Mouse (Mus musculus) heart, embryonic 15.5 days (tissue): ENCODE measurements around the gene Clptm1. TPM values are rescaled to one million over a fixed set of nuclear protein-coding genes. Genes with fewer than 3 reads are reported as not detected.

ENCODE experiments used
- ATAC-seq: fragments of 200-750 bp; cut with Nextera tagmentation; replicated peaks from 2 replicates; pipeline ENCODE4 v1.8.0; 2017; ENCODE audit warnings: low read depth, moderate TSS enrichment; ENCODE audit not compliant: insufficient number of reproducible peaks, insufficient read depth, low FRiP score
- H3K27ac ChIP-seq: fragments of 300-500 bp; sonication (generic); 2 replicates; pipeline ENCODE4 v1.5.1; 2015; ENCODE audit warnings: mild to moderate bottlenecking, inconsistent platforms
- H3K27me3 ChIP-seq: fragments of 300-500 bp; sonication (generic); 2 replicates; pipeline ENCODE4 v1.6.1; 2015; ENCODE audit warnings: inconsistent platforms
- H3K36me3 ChIP-seq: fragments of 300-500 bp; sonication (generic); 2 replicates; pipeline ENCODE4 v1.6.1; 2015; ENCODE audit warnings: mild to moderate bottlenecking, inconsistent platforms
- H3K4me1 ChIP-seq: fragments of 300-500 bp; sonication (generic); replicated peaks from 2 replicates; pipeline ENCODE4 v1.6.1; 2015; ENCODE audit warnings: inconsistent platforms
- H3K4me2 ChIP-seq: fragments of 300-500 bp; sonication (generic); 2 replicates; pipeline ENCODE4 v1.6.1; 2015; ENCODE audit warnings: inconsistent platforms, mild to moderate bottlenecking, moderate library complexity
- H3K4me3 ChIP-seq: fragments of 300-500 bp; sonication (generic); 2 replicates; pipeline ENCODE4 v1.5.1; 2015; ENCODE audit warnings: mild to moderate bottlenecking, inconsistent platforms
- H3K9ac ChIP-seq: fragments of 300-500 bp; sonication (generic); 2 replicates; pipeline ENCODE4 v1.6.1; 2015; ENCODE audit warnings: mild to moderate bottlenecking, inconsistent platforms
- H3K9me3 ChIP-seq: fragments of 300-500 bp; sonication (generic); replicated peaks from 2 replicates; pipeline ENCODE4 v1.6.1; 2016; ENCODE audit warnings: inconsistent platforms
- WGBS: fragments of 180-500 bp; shearing (Covaris S2); methylation state at CpG from one replicate; pipeline ENCODE4 v1.1.7; 2015; ENCODE audit warnings: mixed read lengths; 5-methylcytosine and 5-hydroxymethylcytosine counted together
- polyA plus RNA-seq: library from polyadenylated mRNA; unstranded; fragments of >200 nt; fragmentation: Nextera tagmentation; extraction: Ambion mirVana; gene quantifications from 2 replicates; pipeline ENCODE4 v1.2.1, GENCODE M21; 2015

The Clptm1 gene
- polyA plus RNA-seq, 1 experiment from 2014 or later: 67.3 TPM

- H3K27me3 ChIP-seq: no peaks in the 10 kb centered on the region
- peak within 1 kb of the TSS; percentile 79 for H3K27ac ChIP-seq
- H3K9me3 ChIP-seq: no peaks in the 10 kb centered on the region
- H3K4me3 ChIP-seq: peak within 1 kb of the TSS; percentile 94
- H3K9ac ChIP-seq: peak within 1 kb of the TSS; percentile 96
- peaks cover 17% of the 10 kb centered on the region; the same call in 1 of the 2 replicates for H3K36me3 ChIP-seq
- 1% methylated on average over 57 of the region's 57 CpGs for WGBS
- H3K4me2 ChIP-seq: peak within 1 kb of the TSS; percentile 83
- H3K4me1 ChIP-seq: peaks cover 32% of the 10 kb centered on the region
- ATAC-seq: peak; percentile 92
Measured at GRCm38 (mm10) chr7:19603849-19604605, 60.8 kb downstream of the Clptm1 start, which contains the start of gene Clasrp. Gene Clasrp (minus strand): TSS chr7:19604486.

- Histone ChIP-seq H3K27ac (no peak overlapping the region), H3K4me1 (peaks cover 32% of the 10 kb centered on the region), H3K4me2 (peak overlapping the region; percentile 83), H3K36me3 (peaks cover 26% of the 10 kb centered on the region; the same call in 1 of the 2 replicates), H3K27me3 (no peaks in the 10 kb centered on the region), H3K9ac (0 out of 2 replicates have a peak overlapping the region, but pooled peaks have one; percentile 96), H3K9me3 (no peaks in the 10 kb centered on the region), H3K4me3 (peak overlapping the region; percentile 94)
- WGBS: 72% methylated on average over 12 of the region's 12 CpGs
- no peak for ATAC-seq
Measured at GRCm38 (mm10) chr7:19603055-19603454, 61.8 kb downstream of the Clptm1 start.

- H3K9ac ChIP-seq: peak overlapping the region; percentile 23; the same call in 1 of the 2 replicates
- no peak overlapping the region for H3K4me3 ChIP-seq
- peaks cover 35% of the 10 kb centered on the region; the same call in 1 of the 2 replicates for H3K36me3 ChIP-seq
- no peak overlapping the region for H3K4me2 ChIP-seq
- WGBS: 47% methylated on average over 5 of the region's 5 CpGs
- peaks cover 32% of the 10 kb centered on the region for H3K4me1 ChIP-seq
- no peaks in the 10 kb centered on the region for H3K9me3 ChIP-seq
- ATAC-seq: no peak
- no peaks in the 10 kb centered on the region for H3K27me3 ChIP-seq
- peak overlapping the region; percentile 25; the same call in 1 of the 2 replicates for H3K27ac ChIP-seq
Measured at GRCm38 (mm10) chr7:19600562-19600961, 64.3 kb downstream of the Clptm1 start.

GRCm38 (mm10) chr7:19593061-19593730 is 71.6 kb downstream of the Clptm1 start:
- no peak overlapping the region for H3K4me2 ChIP-seq
- no peak for ATAC-seq
- H3K4me3 ChIP-seq: no peak overlapping the region
- H3K27me3 ChIP-seq: no peaks in the 10 kb centered on the region
- no peak overlapping the region for H3K27ac ChIP-seq
- H3K9ac ChIP-seq: no peak overlapping the region
- 82% methylated on average over 10 of the region's 10 CpGs for WGBS
- no peaks in the 10 kb centered on the region for H3K4me1 ChIP-seq
- no peaks in the 10 kb centered on the region for H3K9me3 ChIP-seq
- peaks cover 80% of the 10 kb centered on the region for H3K36me3 ChIP-seq

- WGBS: 58% methylated on average over 3 of the region's 3 CpGs
- H3K4me3 ChIP-seq: no peak overlapping the region
- no peak overlapping the region for H3K27ac ChIP-seq
- no peaks in the 10 kb centered on the region for H3K27me3 ChIP-seq
- ATAC-seq: no peak
- no peaks in the 10 kb centered on the region for H3K9me3 ChIP-seq
- no peak overlapping the region for H3K4me2 ChIP-seq
- H3K36me3 ChIP-seq: peaks cover 90% of the 10 kb centered on the region
- H3K4me1 ChIP-seq: peaks cover 15% of the 10 kb centered on the region
- H3K9ac ChIP-seq: no peak overlapping the region
Measured at GRCm38 (mm10) chr7:19589917-19590316, 74.9 kb downstream of the Clptm1 start.

- Histone ChIP-seq H3K4me1 (peaks cover 15% of the 10 kb centered on the region), H3K4me3 (no peak overlapping the region), H3K9ac (no peak overlapping the region), H3K27me3 (no peaks in the 10 kb centered on the region), H3K4me2 (no peak overlapping the region), H3K27ac (no peak overlapping the region), H3K9me3 (no peaks in the 10 kb centered on the region), H3K36me3 (peaks cover 93% of the 10 kb centered on the region)
- WGBS: 53% methylated on average over 3 of the region's 3 CpGs
- ATAC-seq: no peak
Measured at GRCm38 (mm10) chr7:19589207-19589606, 75.6 kb downstream of the Clptm1 start.

- Histone ChIP-seq H3K36me3 (peaks cover 87% of the 10 kb centered on the region), H3K4me1 (peaks cover 15% of the 10 kb centered on the region), H3K9me3 (no peaks in the 10 kb centered on the region), H3K4me2 (no peak overlapping the region; the same call in 1 of the 2 replicates), H3K27ac (no peak overlapping the region), H3K27me3 (no peaks in the 10 kb centered on the region), H3K4me3 (no peak overlapping the region), H3K9ac (no peak overlapping the region)
- ATAC-seq: no peak
- WGBS: 75% methylated on average over 46 of the region's 46 CpGs
Measured at GRCm38 (mm10) chr7:19586269-19586668, 78.6 kb downstream of the Clptm1 start.

Other genes starting within 250 kb of the Clptm1 start
- gene Mark4, start 206.2 kb downstream of the Clptm1 start, polyA plus RNA-seq: 7.6 and 8.5 TPM in 2 replicates
- gene Exoc3l2, start 201.7 kb downstream of the Clptm1 start, polyA plus RNA-seq: 0.91 and 1.1 TPM in 2 replicates
- 1.5 and 1.7 TPM in 2 replicates for gene Bloc1s3, start 156.7 kb downstream of the Clptm1 start, polyA plus RNA-seq
- gene Trappc6a, start 156.6 kb downstream of the Clptm1 start, polyA plus RNA-seq: 73.2 and 81.2 TPM in 2 replicates
- gene Nkpd1, start 147.2 kb downstream of the Clptm1 start, polyA plus RNA-seq: not detected in 2 replicates
- 15.8 and 24.0 TPM in 2 replicates for gene Ppp1r37, start 102.0 kb downstream of the Clptm1 start, polyA plus RNA-seq
- gene Zfp296, start 87.7 kb downstream of the Clptm1 start, polyA plus RNA-seq: 0.38 and 0.42 TPM in 2 replicates
- 111 and 131 TPM in 2 replicates for gene Gemin7, start 87.4 kb downstream of the Clptm1 start, polyA plus RNA-seq
- gene Clasrp, start 60.5 kb downstream of the Clptm1 start, polyA plus RNA-seq: 28.5 and 39.0 TPM in 2 replicates
- 6.1 and 10.0 TPM in 2 replicates for gene Relb, start 35.6 kb downstream of the Clptm1 start, polyA plus RNA-seq
- gene Apoc2, start 12.9 kb upstream of the Clptm1 start, polyA plus RNA-seq: 2.0 and 7.9 TPM in 2 replicates
- gene Gm44805, start 16.4 kb upstream of the Clptm1 start, polyA plus RNA-seq: 0.25 TPM in 1 of 2 replicates, not detected in the other
- gene Apoc4, start 16.4 kb upstream of the Clptm1 start, polyA plus RNA-seq: 0.34 and 2.5 TPM in 2 replicates
- gene Apoc1, start 27.6 kb upstream of the Clptm1 start, polyA plus RNA-seq: 12.3 and 17.0 TPM in 2 replicates
- gene Apoe, start 34.2 kb upstream of the Clptm1 start, polyA plus RNA-seq: 596 and 739 TPM in 2 replicates
- 142 and 164 TPM in 2 replicates for gene Tomm40, start 50.4 kb upstream of the Clptm1 start, polyA plus RNA-seq
- 66.5 and 81.4 TPM in 2 replicates for gene Nectin2, start 85.5 kb upstream of the Clptm1 start, polyA plus RNA-seq
- 358 and 380 TPM in 2 replicates for gene Bcam, start 106.0 kb upstream of the Clptm1 start, polyA plus RNA-seq
- 0.47 and 2.5 TPM in 2 replicates for gene Cblc, start 131.8 kb upstream of the Clptm1 start, polyA plus RNA-seq
- 2.0 and 4.7 TPM in 2 replicates for gene Bcl3, start 157.7 kb upstream of the Clptm1 start, polyA plus RNA-seq
- gene Gm19345, start 187.0 kb upstream of the Clptm1 start, polyA plus RNA-seq: not detected in 2 replicates
- gene Ceacam16, start 196.3 kb upstream of the Clptm1 start, polyA plus RNA-seq: not detected in 2 replicates
- gene Ceacam19, start 222.9 kb upstream of the Clptm1 start, polyA plus RNA-seq: not detected in 2 replicates